Mouse (Mus musculus) erythroid progenitor cell, adult 5-6 weeks (primary cell): Measurements from ENCODE around the gene Gcnt7. TPM values are rescaled to one million over a fixed set of nuclear protein-coding genes. Genes with fewer than 3 reads are reported as not detected.

ENCODE experiments used
- ATAC-seq: replicated peaks from 2 replicates; pipeline ENCODE4 v1.8.0; 2016; ENCODE audit warnings: moderate number of reproducible peaks, mild to moderate bottlenecking, moderate TSS enrichment, inconsistent platforms; ENCODE audit not compliant: poor library complexity, low FRiP score, severe bottlenecking
- total RNA-seq, 2 experiments: library from RNA; stranded (forward) in 1 of 2; stranded (reverse) in 1 of 2; fragments of 150-400 nt in 1 of 2; fragments of 186-747, 209-891 nt in 1 of 2; gene quantifications; 2 replicates each; pipeline versions ENCODE4 v1.2.3 to v1.2.4; 2015 to 2017; ENCODE audit warnings: low replicate concordance in 2 of 2

Gene Gcnt7
- total RNA-seq, 2 experiments from 2014 or later, result not detected

- ATAC-seq, result no peak
These were observed 47.3 kb downstream of the Gcnt7 start for GRCm38 (mm10) chr2:172411091-172411490.

GRCm38 (mm10) chr2:172410686-172411085 is 47.7 kb downstream of the Gcnt7 start:
- ATAC-seq, result no peak

- ATAC-seq, result no peak
These were observed 50.9 kb downstream of the Gcnt7 start for GRCm38 (mm10) chr2:172407499-172407898.

- no peak for ATAC-seq
These were observed 52.2 kb downstream of the Gcnt7 start for GRCm38 (mm10) chr2:172406173-172406572.

GRCm38 (mm10) chr2:172405011-172405410 is 53.4 kb downstream of the Gcnt7 start:
- ATAC-seq, result no peak

- no peak for ATAC-seq
These were observed 54.2 kb downstream of the Gcnt7 start for GRCm38 (mm10) chr2:172404239-172404638.

- no peak for ATAC-seq
These were observed 57.1 kb downstream of the Gcnt7 start for GRCm38 (mm10) chr2:172401116-172401825.

Other genes starting within 250 kb of the Gcnt7 start
- not detected in 2 replicates for gene Mc3r, start 210.1 kb downstream of the Gcnt7 start, total RNA-seq (2015; ENCODE audit: low replicate concordance)
- gene Mc3r, start 210.1 kb downstream of the Gcnt7 start, total RNA-seq (2017; ENCODE audit: low replicate concordance), result not detected in 2 replicates
- gene Fam210b, start 113.0 kb downstream of the Gcnt7 start, total RNA-seq (2015; ENCODE audit: low replicate concordance), result 93.3 and 105 TPM in 2 replicates
- 66.6 and 77.2 TPM in 2 replicates for gene Fam210b, start 113.0 kb downstream of the Gcnt7 start, total RNA-seq (2017; ENCODE audit: low replicate concordance)
- gene Aurka, start 88.1 kb downstream of the Gcnt7 start, total RNA-seq (2015; ENCODE audit: low replicate concordance), result 198 and 222 TPM in 2 replicates
- gene Aurka, start 88.1 kb downstream of the Gcnt7 start, total RNA-seq (2017; ENCODE audit: low replicate concordance), result 219 and 316 TPM in 2 replicates
- gene Cstf1, start 87.9 kb downstream of the Gcnt7 start, total RNA-seq (2015; ENCODE audit: low replicate concordance), result 14.1 and 21.4 TPM in 2 replicates
- 17.1 and 42.2 TPM in 2 replicates for gene Cstf1, start 87.9 kb downstream of the Gcnt7 start, total RNA-seq (2017; ENCODE audit: low replicate concordance)
- not detected in 2 replicates for gene Cass4, start 64.8 kb downstream of the Gcnt7 start, total RNA-seq (2015; ENCODE audit: low replicate concordance)
- 0.77 TPM in 1 of 2 replicates, not detected in the other for gene Cass4, start 64.8 kb downstream of the Gcnt7 start, total RNA-seq (2017; ENCODE audit: low replicate concordance)
- 22.7 and 24.7 TPM in 2 replicates for gene Rtf2, start 18.0 kb downstream of the Gcnt7 start, total RNA-seq (2015; ENCODE audit: low replicate concordance)
- 47.1 and 74.4 TPM in 2 replicates for gene Rtf2, start 18.0 kb downstream of the Gcnt7 start, total RNA-seq (2017; ENCODE audit: low replicate concordance)
- gene Fam209, start 13.9 kb upstream of the Gcnt7 start, total RNA-seq (2015; ENCODE audit: low replicate concordance), result not detected in 2 replicates
- 1.8 and 3.9 TPM in 2 replicates for gene Fam209, start 13.9 kb upstream of the Gcnt7 start, total RNA-seq (2017; ENCODE audit: low replicate concordance)
- not detected in 2 replicates for gene Tfap2c, start 91.0 kb upstream of the Gcnt7 start, total RNA-seq (2015; ENCODE audit: low replicate concordance)
- not detected in 2 replicates for gene Tfap2c, start 91.0 kb upstream of the Gcnt7 start, total RNA-seq (2017; ENCODE audit: low replicate concordance)